Mouse (Mus musculus) activated CD4-positive, CD25-positive, alpha-beta regulatory T cell, adult 4 months (primary cell): ENCODE measurements around the gene Capn11. TPM values are rescaled to one million over a fixed set of nuclear protein-coding genes. Genes with fewer than 3 reads are reported as not detected.
A peak's percentile ranks its signal among the peaks of the same experiment; 100 is the strongest.

Source experiments
- ATAC-seq: one replicate; pipeline ENCODE4 v1.8.0; 2017
- polyA plus RNA-seq, 2 experiments: library from polyadenylated mRNA; unstranded; fragments of 100-300 nt; shearing (Covaris generic); gene quantifications; one replicate each; pipeline ENCODE4 v1.2.1; 2017

Capn11 gene
- polyA plus RNA-seq, 2 experiments from 2014 or later: 0.33 TPM; not detected in 1

DNA sequence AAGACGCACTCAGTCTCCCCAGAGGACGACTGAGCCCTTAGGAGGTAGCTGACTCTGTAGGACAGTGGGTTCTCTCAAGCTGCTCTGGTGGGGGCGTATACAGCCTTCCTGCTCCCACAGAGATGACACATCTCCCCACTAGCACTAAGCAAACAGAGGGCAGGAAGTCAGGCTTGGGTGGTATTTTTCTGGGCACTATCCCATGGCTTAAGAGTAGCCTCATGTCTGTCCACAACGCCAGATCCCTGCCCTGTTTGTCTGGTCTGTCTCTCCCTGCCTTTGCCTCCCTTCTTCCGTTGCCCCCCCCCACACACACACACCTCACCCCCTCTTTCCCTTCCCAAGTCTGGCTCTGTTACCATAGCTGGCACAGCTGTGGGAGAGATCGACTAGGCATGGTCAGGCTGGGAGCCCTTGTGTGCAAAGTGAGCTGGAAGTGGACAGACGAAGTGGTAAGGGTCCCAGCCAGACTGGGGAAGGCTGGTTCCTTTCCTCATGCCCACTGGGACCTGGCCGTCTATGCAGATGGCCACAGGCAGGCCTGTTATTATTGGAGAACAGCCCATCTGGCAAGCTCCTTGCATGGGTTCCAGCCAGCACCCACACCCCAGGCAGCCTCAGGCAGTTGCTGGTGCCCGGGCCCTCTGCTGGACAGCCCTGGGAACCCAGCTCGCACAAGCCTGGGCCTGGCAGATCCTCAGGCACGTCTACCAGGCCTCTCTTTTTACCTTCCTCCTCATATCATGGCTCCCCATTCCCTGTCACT is 62.3 kb downstream of the Capn11 start:
- ATAC-seq: no peak

- ATAC-seq: no peak
These were observed 63.3 kb downstream of the Capn11 start for GRCm38 (mm10) chr17:45595736-45596390.

DNA sequence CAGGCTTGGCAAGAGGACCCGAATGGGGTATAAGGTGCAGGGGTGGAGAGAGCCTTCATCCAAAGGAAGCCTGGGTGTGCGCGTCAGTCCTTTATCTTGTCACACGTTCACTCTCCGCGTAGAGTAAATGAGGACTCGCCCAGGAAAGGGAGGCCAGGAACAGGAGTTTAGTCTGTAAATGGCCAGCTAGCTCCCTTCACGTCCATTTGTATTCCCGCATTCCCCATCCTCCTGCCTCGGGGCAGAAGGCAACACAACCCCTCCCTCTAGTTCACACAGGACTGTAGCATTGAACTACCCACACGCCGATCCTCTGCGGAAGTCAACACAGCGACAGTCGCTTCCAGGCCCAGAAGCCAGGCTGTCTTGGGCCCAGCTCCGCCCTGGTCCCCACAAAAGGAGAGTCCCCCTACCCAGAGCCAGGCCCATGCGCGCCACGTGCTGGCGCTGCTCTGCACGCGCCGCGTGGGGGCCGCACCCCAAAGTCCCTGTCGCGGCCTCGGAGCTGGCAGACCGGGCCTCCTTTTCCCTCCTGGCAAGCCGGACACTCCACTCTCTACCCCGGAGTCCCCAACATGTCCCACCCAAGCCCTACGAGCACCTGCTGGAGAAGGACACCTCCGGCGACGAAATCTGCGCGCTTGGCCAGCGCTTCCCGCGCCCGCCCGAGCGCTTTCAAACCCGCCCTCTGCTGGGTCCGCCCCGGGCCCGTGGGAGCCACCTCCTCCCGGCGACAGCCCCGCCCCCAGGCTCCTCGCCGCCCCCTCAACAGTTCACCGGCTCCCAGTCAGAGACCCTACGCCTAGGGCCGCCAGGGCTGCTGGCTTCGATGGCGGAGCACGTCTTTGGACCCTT is 64.0 kb downstream of the Capn11 start:
- peak; percentile 77 for ATAC-seq

DNA sequence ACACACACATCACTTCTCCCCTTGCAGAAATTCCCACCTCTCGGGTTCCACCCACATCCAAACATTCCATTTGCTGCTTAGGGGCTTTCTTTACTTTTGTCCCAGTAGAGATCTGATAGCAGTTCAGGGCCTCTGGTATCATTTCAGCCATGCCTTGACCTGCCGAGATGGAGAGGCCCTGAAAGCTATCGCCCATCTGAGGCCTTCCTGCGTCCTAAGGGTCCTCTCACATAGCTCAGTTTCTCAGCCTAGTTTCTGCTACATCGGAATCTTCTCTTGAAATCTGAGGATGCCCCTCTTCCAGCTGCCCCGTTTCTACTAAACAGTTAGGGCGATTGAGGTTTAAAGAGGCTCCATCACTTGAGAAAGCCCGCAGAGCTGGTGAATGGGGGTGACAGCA is 64.9 kb downstream of the Capn11 start:
- ATAC-seq: no peak

DNA sequence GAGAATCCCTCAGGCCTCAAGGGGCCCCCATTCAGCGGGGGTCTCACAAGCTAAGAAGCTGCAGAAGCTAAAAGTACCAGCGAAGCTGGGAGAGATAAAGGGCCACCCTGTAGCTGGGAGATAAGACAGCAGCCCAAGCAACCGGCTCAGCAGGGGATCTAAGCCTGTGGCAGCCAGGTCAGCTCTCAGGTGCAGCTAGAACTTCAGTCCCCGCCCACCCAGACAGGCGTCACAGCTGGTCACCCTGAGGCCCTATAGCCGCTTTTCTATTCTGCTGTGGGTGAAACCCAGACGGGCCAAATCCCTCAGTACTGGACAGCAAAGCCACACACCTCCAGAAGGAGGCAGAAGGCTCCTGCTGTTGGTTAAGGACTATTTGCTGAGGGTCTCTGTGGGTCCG is 65.6 kb downstream of the Capn11 start:
- ATAC-seq: no peak

GRCm38 (mm10) chr17:45592606-45593431 is 66.3 kb downstream of the Capn11 start:
- no peak for ATAC-seq

DNA sequence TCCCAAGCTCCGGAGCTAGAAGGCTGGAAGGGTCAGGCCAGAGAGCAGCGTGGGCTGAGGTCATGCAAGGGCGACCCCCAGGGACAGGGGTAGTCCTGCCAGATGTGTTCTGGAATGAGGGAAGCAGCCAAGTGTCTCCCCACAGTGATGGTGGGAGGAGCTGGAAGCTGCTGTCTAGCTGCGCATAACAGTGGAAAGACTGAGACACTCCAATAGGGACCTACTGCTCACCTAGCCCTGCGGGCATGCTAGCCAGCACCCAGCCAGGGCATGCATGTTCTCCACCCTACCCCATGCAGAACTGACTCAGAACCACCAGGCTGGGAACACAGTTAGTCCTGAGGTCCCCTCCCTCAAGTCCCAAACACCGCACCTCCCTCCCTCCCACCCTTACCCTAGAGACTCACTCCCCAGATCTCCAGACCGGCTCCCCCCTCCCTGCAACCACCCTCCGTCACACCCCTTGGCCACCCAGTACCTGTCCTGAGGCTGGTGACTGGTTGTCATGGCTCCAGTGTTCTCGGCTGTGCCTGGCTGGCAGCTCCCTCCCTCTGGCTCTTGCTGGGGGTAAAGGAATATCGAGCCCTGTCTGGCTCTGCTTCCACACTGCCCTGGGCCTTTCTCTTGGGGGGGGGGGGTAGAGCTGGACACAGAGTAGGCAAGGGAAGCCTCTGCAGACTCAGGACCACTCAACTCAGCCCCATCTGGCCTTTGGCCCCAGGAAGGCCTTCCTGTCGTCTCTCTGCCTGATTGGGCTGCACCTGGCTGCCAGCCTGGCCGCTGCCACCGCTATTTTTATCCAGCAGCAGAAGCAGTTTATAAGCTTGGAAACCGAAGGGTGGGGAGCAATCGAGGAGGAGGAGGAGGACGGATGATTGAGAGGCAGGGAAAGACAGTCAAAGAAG is 67.2 kb downstream of the Capn11 start:
- no peak for ATAC-seq

DNA sequence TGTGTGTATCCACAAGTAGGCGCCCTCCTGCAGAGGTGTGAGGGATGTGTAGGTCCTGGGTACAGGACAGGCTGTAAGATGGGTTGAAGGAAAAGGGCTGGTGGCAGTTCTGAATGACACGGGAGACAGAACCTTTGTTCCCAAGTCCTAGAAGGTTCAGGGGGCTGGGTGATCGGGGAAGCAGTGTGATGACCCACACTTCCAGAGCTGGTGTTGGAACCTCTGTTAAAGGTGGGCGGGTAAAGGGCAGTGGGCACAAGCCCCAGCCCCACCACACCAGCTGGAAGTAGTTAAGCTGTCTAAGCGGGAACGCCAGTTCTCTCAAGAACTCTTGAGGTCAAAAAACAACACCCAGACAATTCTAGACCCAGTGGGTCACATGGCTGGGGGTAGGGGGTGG is 68.7 kb downstream of the Capn11 start:
- ATAC-seq: no peak

DNA sequence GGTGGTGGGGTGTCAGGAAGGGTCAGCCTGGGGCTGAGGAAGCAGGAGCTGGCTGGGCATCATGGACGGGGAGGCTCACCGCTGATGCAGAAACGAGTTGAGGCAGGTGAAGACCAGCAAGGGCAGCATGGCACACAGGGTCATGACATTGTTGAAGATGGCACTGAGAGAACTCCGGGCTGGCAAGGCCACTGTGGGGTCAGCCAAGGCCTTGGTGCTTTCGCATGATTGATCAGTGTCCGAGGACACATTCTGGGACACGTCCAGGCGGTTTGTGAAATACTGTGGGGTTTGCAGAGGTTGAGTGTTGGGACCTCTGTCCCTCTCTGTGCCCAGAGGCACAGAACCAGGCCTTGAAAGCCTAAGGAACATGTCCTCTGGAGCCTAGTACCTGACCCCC is 69.3 kb downstream of the Capn11 start:
- ATAC-seq: no peak

GRCm38 (mm10) chr17:45589236-45589635 is 69.9 kb downstream of the Capn11 start:
- no peak for ATAC-seq

DNA sequence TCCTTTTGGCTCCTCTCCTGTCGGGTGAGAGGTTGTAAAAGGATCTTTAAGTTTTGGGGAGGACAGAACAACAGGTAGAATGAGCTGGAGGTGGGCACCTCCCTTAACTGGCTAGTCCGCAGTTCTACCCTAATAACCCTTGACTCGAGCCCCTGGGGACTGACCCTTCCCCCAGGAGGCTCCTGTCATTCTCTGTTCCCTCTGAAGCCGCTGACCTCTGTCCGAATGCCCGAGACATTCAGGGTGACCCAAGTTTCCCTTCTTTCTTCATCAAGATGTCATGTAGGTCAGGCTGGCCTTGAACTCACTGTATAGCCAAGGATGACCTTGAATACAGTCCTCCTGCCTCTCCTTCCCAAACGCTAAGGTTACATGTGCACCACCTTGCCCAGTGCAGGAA is 70.8 kb downstream of the Capn11 start:
- no peak for ATAC-seq

- ATAC-seq: no peak
These were observed 72.7 kb downstream of the Capn11 start for GRCm38 (mm10) chr17:45586449-45586837.

DNA sequence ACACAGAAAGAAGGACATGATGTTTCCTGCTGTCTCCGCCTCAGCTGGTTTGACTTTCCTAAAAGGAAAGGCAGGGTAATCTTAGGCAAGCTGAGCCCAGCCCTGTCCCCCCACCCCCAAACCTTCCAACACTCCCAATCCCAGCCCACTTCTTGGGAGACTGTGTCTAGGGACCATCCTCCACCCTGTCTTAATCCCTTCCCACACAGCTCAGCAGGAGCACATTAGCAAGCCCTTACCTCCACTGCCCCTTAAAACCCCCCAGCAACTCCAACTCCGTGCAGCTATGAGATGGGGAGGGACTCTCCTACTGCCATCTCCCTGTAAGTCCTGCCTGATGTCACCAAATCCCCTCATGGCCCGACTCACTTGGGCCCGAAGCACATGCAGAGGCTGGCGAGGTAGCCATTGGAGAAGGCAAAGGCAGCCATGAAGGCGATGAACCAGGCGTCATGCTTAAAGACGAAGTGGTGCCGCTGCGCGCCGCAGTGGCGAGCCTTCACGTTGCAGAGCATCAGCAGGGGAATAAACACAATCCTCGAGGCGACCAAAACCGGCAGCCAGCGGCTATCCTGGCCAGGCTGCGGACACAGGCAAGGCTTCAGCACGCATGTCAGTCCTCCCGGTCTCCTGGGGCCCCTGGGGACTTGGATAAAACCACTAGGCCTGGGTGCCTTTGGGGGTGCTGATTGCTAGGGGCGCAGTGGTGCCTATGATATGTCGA is 73.2 kb downstream of the Capn11 start:
- ATAC-seq: no peak

DNA sequence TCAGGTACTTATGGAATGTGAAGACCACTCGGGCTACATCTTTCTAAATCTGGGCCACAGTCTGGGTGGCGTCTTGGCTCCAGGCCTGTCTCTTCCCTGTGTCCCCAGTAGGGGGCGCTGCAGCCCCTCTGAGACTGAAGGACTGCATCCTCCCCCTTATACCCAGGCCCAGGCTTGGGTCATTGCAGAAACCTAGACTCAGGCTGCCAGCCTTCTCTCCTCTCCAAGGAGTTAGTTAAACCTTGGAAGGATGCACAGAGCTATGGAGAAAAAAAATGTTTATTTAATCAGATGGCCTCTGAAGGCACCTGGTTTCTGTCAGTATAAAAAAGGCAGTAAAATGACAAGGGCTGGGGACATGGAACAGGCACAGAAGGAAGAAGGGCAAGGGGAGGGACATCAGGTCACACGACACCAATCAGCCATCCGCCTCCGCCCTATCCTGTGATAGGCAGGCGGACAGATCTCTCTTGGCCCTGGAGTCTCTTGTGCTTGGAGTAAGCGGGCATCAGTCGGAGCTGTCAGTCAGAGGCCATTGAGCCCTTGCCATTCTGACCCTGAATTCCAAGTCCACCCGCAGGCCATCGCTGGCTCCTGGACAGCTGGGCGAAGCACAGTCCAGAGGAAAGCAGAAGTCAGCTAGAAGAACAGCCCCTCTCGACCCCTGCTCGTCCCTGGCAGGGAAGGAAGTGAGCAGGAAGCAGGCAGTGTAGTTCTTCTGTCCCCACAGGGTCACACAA is 74.0 kb downstream of the Capn11 start:
- no peak for ATAC-seq

- no peak for ATAC-seq
These were observed 74.8 kb downstream of the Capn11 start for GRCm38 (mm10) chr17:45584096-45584896.

DNA sequence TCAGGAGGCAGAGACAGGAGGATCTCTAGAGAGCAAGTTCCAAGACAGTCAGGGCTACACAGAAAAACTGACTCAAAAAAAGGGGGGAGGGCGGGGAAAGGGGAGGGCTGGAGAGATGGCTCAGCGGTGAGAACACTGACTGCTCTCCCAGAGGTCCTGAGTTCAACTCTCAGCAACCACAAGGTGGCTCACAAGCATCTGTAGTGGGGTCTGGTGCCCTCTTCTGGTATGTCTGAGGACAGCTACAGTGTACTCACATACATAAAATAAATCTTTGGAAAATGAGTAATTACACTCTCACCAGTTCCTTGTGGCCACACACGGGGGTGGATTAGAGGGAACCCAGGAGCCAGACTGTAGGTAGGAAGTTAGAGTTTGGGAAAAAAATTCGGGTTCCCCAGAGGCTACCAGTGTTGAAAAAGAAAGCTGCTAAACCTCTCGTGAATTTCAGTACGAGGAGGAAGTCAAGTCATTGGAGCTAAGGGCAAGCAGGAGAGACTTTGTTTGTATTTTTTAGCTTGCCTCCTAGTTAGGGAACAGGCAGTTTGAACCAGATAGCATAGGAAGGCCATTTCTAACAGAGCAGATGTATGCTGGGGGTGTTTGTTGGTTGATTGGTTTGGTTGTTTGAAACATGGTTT is 76.3 kb downstream of the Capn11 start:
- no peak for ATAC-seq

GRCm38 (mm10) chr17:45582188-45582587 is 76.9 kb downstream of the Capn11 start:
- ATAC-seq: no peak

DNA sequence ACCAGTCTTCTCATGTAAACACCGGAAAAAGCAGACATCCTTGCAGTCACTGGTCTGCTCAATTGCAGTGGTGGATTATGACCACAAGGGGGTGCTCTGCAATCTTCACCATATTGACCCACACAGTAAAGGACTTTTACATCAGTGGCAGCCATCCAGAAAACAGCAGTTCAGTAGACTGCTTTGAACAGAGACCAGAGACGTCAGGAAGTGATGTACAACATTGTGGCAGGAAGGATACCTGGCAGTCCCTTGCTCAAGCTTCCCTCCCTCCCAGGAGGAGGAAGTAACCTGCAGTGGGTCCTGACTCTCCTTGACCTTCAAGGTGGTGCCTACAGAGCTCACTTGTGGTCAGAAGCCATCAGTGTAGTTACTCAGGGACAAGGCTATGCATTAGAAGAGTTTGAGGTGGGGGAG is 77.5 kb downstream of the Capn11 start:
- peak; percentile 83 for ATAC-seq
